Mouse (Mus musculus): ENCODE measurements around the gene Hmg20b.

Hmg20b gene

GRCm38 (mm10) chr10:81304597-81305238 is 45.6 kb downstream of the Hmg20b start:
- no peak for DNase-seq (ENCODE audit: low spot score)

GRCm38 (mm10) chr10:81303761-81304160 is 46.5 kb downstream of the Hmg20b start:
- no peak for DNase-seq (ENCODE audit: low spot score)

GRCm38 (mm10) chr10:81303258-81303657 is 47.0 kb downstream of the Hmg20b start:
- no peak for DNase-seq (ENCODE audit: low spot score)

DNA sequence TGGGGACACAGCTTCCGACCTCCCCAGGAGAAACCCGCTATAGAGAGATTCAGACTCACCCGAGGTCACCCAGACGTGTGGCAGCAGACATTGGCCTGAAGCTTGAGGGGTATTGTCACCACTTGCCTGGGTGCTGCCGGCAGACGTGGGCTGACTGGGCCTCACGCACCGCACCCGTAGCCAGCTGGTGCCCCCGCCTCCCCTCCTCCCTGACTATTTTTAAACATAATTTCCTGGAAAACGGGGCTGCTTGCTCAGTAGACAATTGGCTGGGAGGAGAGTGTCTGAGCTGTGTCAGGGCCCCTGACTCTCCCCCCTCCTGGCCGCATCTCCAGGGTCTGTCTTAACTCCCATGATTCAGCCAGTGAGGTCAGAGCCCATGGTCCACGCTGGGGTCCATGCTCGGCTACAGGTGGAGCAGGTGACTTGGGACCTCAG is 47.5 kb downstream of the Hmg20b start:
- no peak for DNase-seq (ENCODE audit: low spot score)

DNA sequence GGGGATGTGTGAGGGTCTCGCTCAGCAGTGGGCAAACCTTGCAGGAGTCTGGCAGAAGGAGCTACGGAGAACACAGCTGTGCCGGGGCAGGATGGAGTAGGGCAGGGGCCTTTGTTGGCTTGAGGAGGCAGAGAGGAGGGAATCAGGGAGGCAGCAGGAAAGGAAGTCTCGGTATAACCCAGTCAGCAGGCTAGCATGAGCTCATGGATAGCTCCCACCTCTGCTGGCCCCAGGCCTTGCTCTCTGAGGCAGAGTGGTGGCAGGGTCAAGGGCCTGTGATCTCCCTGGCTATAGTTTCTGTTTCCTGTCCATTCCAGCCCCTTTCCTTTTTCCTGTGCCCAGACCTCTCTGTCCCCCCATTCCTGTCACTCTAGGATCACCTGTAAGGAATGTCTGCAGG is 48.0 kb downstream of the Hmg20b start:
- no peak for DNase-seq (ENCODE audit: low spot score)

DNA sequence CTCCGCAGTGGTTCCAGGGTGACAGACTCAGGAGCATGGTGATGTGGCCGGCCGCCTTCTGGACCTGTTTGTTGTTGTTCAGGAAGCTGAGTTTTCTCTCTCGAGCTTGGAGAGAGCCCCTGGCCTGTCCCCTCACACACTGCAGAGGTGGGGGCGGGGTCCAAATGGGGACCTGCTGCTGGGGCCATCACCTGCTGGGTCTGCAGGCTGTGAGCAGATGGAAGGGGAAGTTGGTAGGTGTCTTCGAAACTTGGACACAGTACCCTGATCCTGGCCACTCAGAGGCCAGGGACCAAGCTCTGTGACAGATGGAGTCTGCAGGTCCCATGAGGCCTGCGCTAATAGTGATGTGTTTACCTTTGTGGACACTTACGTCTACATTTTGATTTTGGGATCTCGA is 49.0 kb downstream of the Hmg20b start:
- DNase-seq (ENCODE audit: low spot score), result no peak

DNA sequence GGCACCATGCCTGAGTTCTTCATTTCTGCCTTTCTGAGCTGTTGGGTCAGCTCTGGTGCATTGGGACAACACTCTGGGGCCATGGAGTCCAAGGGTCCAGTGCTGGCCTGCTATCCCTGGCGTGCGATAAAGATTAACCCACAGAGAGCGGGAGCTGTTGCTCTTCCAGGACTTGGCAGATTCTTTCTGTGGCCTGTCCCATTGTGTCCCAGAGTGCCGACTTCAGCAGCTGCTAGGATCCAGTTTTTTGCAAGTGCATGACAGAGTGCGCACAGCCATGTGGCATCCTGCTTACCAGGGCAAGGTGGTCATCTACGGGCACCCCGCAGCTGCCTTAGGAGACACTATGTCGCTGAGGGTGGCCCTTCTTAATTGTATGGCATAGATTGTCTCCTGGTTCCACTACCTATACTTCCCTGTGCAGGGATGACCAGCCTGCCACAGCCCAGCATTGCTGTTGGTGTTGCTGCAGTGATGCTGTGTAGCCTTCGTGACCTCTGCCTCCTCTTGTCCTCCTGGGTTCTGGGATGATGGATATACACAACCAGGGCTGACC is 49.9 kb downstream of the Hmg20b start:
- no peak for DNase-seq (ENCODE audit: low spot score)

GRCm38 (mm10) chr10:81299585-81300351 is 50.5 kb downstream of the Hmg20b start:
- DNase-seq (ENCODE audit: low spot score), result no peak

DNA sequence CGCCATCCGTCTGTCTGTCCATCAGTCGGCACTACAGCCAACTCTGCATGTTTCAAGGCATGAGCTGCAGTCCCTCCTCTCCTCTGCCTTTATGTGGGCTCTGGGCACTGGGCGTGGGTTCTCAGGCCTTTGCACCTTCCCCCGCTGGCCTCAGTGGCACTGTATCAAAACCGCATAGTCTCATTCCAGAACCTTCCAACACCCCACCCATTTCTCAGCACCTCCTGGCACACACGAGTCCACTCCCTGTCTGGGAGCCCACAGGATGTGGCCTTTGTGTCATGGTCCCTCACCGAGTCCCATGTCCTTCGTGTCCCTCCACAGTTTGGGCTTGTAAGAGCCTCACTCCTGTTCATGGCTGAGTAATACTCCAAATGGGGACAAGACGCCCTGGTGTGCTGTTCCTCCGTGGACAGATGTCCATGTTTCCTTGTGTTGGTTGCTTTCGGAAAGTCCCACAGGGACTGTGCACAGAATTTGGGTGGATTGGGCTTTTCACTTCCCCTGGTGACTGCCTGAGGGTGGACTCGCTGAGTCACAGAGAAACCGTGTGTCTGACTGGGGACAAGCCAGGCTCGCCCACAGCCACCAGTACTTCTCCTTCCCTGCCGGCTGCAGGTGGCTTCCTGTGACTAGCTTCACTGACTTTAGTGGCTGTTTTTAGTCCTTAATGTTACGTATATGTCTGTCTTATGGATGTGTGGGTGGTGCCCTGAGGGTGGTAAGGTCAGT is 51.7 kb downstream of the Hmg20b start:
- DNase-seq (ENCODE audit: low spot score), result no peak

GRCm38 (mm10) chr10:81297845-81298244 is 52.4 kb downstream of the Hmg20b start:
- no peak for DNase-seq (ENCODE audit: low spot score)

DNA sequence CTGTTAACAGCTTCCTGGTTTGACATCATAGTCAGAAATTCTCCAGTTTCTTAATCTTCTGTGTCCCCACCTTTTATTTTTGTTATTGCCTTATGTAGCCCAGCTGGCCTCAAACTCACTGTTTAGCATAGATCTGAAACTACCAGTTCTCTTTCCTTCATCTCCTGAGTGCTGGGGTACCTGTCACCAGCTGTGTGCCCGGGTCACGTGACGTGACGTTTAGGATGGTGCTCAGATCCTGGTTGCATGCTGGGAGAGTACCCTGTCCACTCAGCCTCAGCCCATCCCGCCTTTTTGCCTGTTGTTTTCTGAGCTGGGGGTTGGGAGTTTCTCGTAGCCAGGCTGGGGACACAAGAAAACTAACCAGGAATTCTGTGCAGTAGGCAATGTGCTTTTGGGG is 53.0 kb downstream of the Hmg20b start:
- DNase-seq (ENCODE audit: low spot score), result no peak
